Mouse (Mus musculus): ENCODE results near the gene Osbpl11. TPM values are rescaled to one million over a fixed set of nuclear protein-coding genes. Genes with fewer than 3 reads are reported as not detected.

Osbpl11 gene
- total RNA-seq, 1 experiment from 2014 or later = 42.8 TPM

- peak; percentile 24 for DNase-seq
Measured at GRCm38 (mm10) chr16:33242046-33242445, 57.2 kb downstream of the Osbpl11 start.

- DNase-seq = no peak
Measured at GRCm38 (mm10) chr16:33244136-33244691, 59.3 kb downstream of the Osbpl11 start.

DNA sequence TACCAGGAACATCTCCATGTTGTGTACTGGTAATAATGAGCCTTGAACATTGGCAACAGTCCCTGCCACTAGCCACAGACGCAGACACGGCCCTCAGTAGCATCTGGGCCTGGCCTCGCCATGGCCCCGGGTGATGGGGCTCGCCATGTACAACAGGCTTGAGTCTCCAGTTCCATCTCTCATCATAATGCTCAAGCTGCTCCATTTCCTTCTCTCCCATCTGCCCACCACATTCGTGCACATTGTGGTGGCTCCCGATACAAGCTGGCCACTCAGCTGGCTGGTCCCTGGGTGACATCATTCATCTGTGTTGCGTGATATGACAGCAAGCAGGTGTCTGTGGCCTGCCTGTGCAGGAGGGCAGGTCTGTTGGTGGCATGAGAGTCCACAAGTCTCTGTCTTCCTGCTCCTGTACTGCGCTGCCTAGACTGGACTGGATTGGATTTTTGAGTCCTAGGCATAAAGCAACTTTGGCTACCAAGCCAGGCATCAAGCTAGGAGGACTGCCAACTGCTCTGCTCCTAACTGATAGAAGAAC lies 60.1 kb downstream of the Osbpl11 start:
- DNase-seq = no peak

- DNase-seq = no peak
Measured at GRCm38 (mm10) chr16:33246526-33246925, 61.7 kb downstream of the Osbpl11 start.

- no peak for DNase-seq
Measured at GRCm38 (mm10) chr16:33247006-33247405, 62.1 kb downstream of the Osbpl11 start.

DNA sequence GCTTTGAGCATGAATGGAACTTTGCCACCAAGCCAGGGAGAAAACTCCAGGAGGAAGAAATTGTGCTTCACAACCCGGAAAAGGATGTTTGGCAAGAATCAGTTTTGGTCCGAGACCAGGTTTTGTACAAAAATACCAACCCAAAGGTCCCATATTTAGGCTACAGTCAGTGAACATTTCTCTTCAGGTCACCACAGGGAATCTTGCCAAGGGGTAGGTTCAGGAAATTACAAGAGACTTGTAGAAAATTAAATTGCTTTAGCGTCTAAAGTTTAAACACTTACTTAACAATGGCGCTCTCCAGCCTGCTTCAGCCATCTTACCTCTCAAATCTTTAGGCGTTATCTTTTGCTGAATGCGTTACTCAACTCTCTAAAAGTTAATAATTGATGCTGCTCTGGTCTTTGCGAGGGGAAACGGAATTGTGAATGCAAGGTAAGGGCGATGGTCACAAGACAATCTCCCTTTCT lies 65.8 kb downstream of the Osbpl11 start:
- DNase-seq = no peak

GRCm38 (mm10) chr16:33251194-33252051 lies 66.6 kb downstream of the Osbpl11 start, which contains the start of gene Snx4:
Gene Snx4 (plus strand): TSS chr16:33251442.
- peak; percentile 96 for DNase-seq

- no peak for DNase-seq
Measured at GRCm38 (mm10) chr16:33255601-33256000, 70.7 kb downstream of the Osbpl11 start.

- DNase-seq = no peak
Measured at GRCm38 (mm10) chr16:33258530-33258929, 73.7 kb downstream of the Osbpl11 start.

DNA sequence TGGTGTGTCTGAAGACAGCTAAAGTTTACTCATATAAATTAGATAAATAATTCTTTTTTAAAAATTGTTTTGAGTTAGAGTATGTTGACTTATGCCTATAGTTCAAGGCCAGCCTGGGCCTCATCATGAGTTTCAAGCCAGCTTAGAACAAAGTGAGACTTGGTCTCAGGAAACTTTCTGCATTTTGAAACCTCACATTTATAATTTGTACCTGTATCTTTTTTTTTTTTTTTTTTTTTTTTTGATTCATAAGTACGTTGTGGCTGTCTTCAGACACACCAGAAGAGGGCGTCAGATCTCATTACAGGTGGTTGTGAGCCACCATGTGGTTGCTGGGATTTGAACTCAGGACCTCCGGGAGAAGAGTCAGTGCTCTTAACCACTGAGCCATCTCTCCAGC lies 75.0 kb downstream of the Osbpl11 start:
- no peak for DNase-seq

DNA sequence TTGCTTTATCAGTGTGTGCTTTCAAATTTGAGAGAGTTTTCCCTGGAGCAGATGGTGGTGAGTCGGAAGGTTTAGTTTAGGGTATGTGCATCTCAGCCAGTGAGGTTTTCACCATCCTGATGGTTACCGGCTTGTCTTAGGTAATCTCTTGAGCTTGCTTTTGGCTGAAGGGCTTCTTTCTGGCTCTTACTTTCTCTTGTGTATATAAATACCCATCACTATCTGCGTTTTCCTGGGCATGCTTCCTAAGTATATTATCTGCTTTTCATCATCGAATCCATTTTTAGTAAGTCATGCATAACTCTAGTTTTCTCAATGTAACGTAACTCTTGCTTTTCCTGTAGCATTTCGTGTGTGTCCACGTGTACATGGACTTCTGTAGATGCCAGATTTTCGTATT lies 76.0 kb downstream of the Osbpl11 start:
- DNase-seq = no peak

- DNase-seq = no peak
Measured at GRCm38 (mm10) chr16:33261584-33262061, 76.8 kb downstream of the Osbpl11 start.

DNA sequence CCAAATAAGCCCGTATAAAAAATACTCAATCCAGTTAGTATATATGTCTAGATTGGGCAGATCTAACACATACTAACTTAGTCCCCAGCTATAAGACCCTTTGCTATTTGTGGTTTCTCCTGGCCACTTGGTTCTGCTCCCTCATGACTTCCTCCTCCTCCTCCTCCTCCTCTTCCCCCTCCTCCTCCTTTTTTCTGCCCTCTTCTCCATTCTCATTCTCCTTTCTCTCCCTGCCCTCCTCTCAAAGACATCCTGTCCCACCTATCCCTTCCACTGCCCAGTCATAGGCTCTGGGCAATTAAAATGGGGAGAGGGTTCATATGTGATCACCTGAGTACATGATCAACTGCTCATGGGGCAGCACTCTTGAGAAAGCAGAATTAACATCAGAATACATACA lies 77.2 kb downstream of the Osbpl11 start:
- DNase-seq = no peak

GRCm38 (mm10) chr16:33267616-33268253 lies 82.9 kb downstream of the Osbpl11 start:
- no peak for DNase-seq

- DNase-seq = no peak
Measured at GRCm38 (mm10) chr16:33271824-33272223, 87.0 kb downstream of the Osbpl11 start.

DNA sequence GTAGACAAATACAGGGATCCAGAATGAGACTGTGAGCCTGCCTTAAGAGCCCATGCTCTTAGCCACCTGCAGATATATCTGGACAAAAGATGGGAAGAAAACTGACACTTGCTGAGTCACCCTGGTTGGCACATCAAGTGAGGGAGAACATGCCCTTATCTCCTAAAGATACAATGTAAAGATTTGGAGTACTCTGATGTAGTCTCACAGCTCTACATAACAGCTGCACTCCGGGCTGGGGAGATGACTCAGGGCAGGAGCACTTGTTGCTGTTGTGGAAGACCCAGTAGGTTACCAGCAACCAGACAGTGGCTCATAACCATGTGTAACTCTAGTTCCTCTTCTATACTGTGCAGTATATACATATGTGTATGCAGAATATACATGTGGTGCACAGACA lies 98.2 kb downstream of the Osbpl11 start:
- no peak for DNase-seq

DNA sequence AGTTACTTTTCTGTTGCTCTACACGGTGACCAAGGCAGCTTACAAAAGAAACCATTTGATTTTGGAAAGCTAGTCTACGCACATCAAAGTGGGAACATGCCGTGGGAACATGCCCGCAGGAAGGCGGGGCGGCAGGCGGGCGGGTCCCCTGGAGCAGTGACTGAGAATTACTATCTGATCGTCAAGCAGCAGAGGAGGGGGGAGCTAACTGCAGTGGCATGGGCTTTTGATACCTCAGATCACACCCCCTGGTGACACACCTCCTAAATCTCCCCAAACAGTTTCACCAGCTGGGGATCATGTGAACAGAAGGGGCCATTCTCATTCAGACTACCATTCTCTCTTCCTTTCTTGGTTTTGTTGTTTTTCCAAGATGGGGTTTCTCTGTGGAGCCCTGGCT lies 103.7 kb downstream of the Osbpl11 start:
- no peak for DNase-seq

DNA sequence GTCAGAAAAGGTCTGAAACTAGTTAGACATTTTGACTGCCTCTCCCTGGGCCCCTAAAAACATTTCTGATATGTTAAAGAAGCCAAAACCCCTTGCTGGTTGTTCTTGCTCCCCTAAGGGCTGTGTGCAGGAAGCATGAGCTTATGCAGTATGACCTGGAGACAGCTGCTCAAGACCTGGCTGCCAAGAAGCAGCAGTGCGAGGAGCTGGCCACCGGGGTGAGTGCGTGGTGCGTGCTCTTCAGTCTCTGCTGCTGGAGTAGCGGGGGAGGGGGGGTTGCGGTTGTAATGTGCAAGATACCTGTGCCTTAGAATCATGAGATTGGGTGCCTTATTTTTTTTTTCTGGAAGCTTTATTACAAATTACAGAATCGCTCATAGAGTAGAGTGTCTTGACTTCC lies 105.1 kb downstream of the Osbpl11 start:
- no peak for DNase-seq

DNA sequence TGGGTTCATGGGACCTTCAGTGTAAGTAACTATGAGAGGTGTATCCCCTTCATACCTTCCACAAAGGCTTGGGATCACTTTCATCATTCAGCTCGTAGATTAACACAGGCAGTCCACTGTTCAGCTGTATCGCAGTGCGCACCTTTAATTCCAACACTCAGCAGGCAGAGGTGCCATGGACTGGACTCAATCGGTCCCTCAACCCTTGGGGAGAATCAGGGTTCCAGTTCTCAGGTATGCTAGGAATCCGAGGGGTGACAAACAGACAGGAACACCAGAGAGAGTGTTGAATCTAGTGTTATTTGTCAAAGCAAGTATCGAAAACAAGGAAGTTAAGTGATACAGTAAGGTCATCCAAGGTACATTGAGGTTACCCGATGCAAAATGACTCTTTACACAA lies 107.4 kb downstream of the Osbpl11 start:
- DNase-seq = no peak
